Mouse (Mus musculus): ENCODE measurements around the gene Tarbp2.

GRCm38 (mm10) chr15:102532106-102532900 lies 14.3 kb downstream of the Tarbp2 start:
- TF ChIP-seq CTCF (IDR thresholded peaks at IDR 0.05; ENCODE audit: insufficient read depth, low read depth, low read length) (no peak), POLR2A (IDR thresholded peaks at IDR 0.05; ENCODE audit: insufficient read depth, low read depth, low read length) (no peak)
